Mouse (Mus musculus): Measurements from ENCODE around the gene Olfr807. TPM values are rescaled to one million over a fixed set of nuclear protein-coding genes. Genes with fewer than 3 reads are reported as not detected.

Olfr807 gene
- polyA plus RNA-seq (2016; fragmentation: Nextera tagmentation; extraction: Ambion mirVana): not detected in 2 replicates

- 91% methylated on average over 1 of the region's 1 CpGs for WGBS
- Histone ChIP-seq H3K9me3 (replicated peaks) (no peaks in the 10 kb centered on the region), H3K4me2 (replicated peaks) (no peak within 1 kb of the TSS), H3K4me1 (no peaks in the 10 kb centered on the region), H3K9ac (no peak within 1 kb of the TSS), H3K4me3 (no peak within 1 kb of the TSS), H3K27me3 (no peaks in the 10 kb centered on the region), H3K36me3 (no peaks in the 10 kb centered on the region), H3K27ac (no peak within 1 kb of the TSS)
- no peak for ATAC-seq (ENCODE audit: low FRiP score)
Measured at GRCm38 (mm10) chr10:129757693-129758092, at the start of gene Olfr807. Gene Olfr807 (minus strand): TSS chr10:129757793.

GRCm38 (mm10) chr10:129804296-129804695 lies 46.7 kb upstream of the Olfr807 start, which contains the start of gene Olfr811:
Gene Olfr811 (minus strand): TSS chr10:129804396.
- Histone ChIP-seq H3K4me1 (no peaks in the 10 kb centered on the region), H3K27me3 (no peaks in the 10 kb centered on the region), H3K9ac (no peak within 1 kb of the TSS), H3K27ac (no peak within 1 kb of the TSS), H3K4me2 (replicated peaks) (no peak within 1 kb of the TSS), H3K4me3 (no peak within 1 kb of the TSS), H3K9me3 (replicated peaks) (no peaks in the 10 kb centered on the region), H3K36me3 (no peaks in the 10 kb centered on the region)
- WGBS: 86% methylated on average over 4 of the region's 4 CpGs
- no peak for ATAC-seq (ENCODE audit: low FRiP score)

DNA sequence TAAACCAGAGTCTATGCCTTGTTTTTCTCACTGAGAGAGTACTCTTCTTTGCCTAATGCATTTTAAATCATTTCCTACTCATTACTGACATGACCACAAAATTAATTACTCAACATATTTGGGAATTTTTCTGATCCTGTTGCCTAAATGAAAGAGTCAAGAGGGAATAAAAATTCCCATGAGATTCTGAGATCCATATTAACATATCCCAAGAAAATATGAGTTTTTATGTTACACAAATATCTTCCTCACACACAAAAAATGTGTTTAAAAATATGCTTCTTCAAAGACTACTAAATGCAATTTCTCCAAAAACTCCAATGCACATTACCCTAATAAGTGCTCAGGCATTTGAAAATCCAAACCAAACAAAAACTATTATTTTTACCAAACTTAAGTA lies 37.2 kb upstream of the Olfr807 start, which contains the start of gene Olfr810:
Gene Olfr810 (minus strand): TSS at position 101 of the 400 bp plus-strand sequence.
- Histone ChIP-seq H3K4me1 (no peaks in the 10 kb centered on the region), H3K4me2 (replicated peaks) (no peak within 1 kb of the TSS), H3K9me3 (replicated peaks) (no peaks in the 10 kb centered on the region), H3K9ac (no peak within 1 kb of the TSS), H3K27me3 (no peaks in the 10 kb centered on the region), H3K27ac (no peak within 1 kb of the TSS), H3K4me3 (no peak within 1 kb of the TSS), H3K36me3 (no peaks in the 10 kb centered on the region)
- no peak for ATAC-seq (ENCODE audit: low FRiP score)

DNA sequence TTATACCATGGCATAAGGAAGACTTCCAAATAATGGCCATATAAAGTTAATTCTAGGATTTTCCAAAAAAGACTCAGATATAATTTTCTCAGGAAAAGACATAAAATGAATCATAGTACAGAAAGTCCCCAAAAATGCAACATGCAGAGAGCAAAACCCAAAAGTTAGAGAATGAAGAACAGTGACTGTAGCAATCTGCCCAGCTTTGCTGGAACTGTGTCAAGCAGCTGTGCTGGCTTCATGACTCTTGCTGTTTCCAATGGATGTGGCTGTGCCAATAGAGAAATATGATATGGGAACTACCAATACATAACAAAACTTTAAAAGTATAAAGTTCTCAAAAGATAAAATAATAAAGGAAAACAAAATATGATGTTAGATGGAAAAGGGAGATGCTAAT lies 20.5 kb upstream of the Olfr807 start:
- Histone ChIP-seq H3K9ac (no peak overlapping the region), H3K27me3 (no peaks in the 10 kb centered on the region), H3K4me2 (replicated peaks) (no peak overlapping the region), H3K36me3 (no peaks in the 10 kb centered on the region), H3K9me3 (replicated peaks) (no peaks in the 10 kb centered on the region), H3K27ac (no peak overlapping the region), H3K4me3 (no peak overlapping the region), H3K4me1 (no peaks in the 10 kb centered on the region)
- no peak for ATAC-seq (ENCODE audit: low FRiP score)

GRCm38 (mm10) chr10:129774338-129774737 lies 16.7 kb upstream of the Olfr807 start, which contains the start of gene Olfr809:
Gene Olfr809 (plus strand): TSS chr10:129774638.
- Histone ChIP-seq H3K9ac (no peak within 1 kb of the TSS), H3K4me3 (no peak within 1 kb of the TSS)
- no peak for ATAC-seq (ENCODE audit: low FRiP score)

DNA sequence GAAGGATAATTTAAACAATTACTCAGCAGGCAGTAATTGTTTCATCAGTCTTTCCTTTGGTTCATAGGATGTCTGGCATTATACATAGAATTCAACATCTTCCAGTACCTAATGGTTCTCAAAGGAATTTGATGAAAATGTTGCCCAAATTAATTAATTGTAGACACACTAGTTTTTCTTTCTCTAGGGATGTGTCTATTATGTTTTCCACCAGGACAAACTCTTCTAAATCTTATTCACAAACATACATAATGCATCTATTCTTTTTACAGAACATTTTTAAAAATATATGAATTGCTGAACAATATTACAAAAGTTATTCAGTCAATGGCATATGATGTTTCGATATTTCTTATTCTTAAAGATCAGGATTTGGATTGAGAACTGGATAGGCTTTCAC lies 7.6 kb upstream of the Olfr807 start, which contains the start of gene Olfr808:
Gene Olfr808 (plus strand): TSS at position 301 of the 400 bp plus-strand sequence.
- 92% methylated on average over 1 of the region's 1 CpGs for WGBS
- Histone ChIP-seq H3K27me3 (no peaks in the 10 kb centered on the region), H3K4me3 (no peak within 1 kb of the TSS), H3K4me2 (replicated peaks) (no peak within 1 kb of the TSS), H3K4me1 (no peaks in the 10 kb centered on the region), H3K9ac (no peak within 1 kb of the TSS), H3K36me3 (no peaks in the 10 kb centered on the region), H3K27ac (no peak within 1 kb of the TSS), H3K9me3 (replicated peaks) (no peaks in the 10 kb centered on the region)
- ATAC-seq (ENCODE audit: low FRiP score): no peak

More at GRCm38 (mm10) chr10:129774338-129774737, 16.7 kb upstream of the Olfr807 start, which contains the start of gene Olfr809:
- H3K36me3 ChIP-seq: no peaks in the 10 kb centered on the region
- no peak within 1 kb of the TSS for H3K27ac ChIP-seq
- no peaks in the 10 kb centered on the region for H3K4me1 ChIP-seq
- no peak within 1 kb of the TSS for H3K4me2 ChIP-seq (replicated peaks)
- H3K9me3 ChIP-seq (replicated peaks): no peaks in the 10 kb centered on the region
- H3K27me3 ChIP-seq: no peaks in the 10 kb centered on the region

DNA sequence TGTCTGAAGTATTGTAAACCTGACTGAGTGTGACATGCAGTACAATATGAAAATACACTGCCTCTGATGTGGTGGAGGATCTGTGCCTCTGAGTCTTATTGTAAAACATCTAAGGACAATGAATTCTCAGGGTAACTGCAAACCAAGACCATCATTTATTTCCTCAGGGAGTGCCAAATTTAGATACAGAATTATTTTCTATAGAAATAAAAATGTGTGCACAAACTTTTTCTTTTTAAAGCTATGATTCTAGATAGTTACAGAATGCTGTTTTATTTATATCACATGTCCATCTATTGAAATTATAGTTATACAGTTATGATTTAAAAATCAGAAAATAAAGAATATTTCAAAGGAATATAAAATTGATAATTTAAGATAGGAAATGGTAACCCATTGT lies 15.8 kb downstream of the Olfr807 start, which contains the start of gene Olfr806:
Gene Olfr806 (minus strand): TSS at position 101 of the 400 bp plus-strand sequence.
- Histone ChIP-seq H3K4me3 (no peak within 1 kb of the TSS), H3K4me2 (replicated peaks) (no peak within 1 kb of the TSS), H3K27ac (no peak within 1 kb of the TSS), H3K27me3 (no peaks in the 10 kb centered on the region), H3K9ac (no peak within 1 kb of the TSS), H3K4me1 (no peaks in the 10 kb centered on the region), H3K36me3 (no peaks in the 10 kb centered on the region), H3K9me3 (replicated peaks) (no peaks in the 10 kb centered on the region)
- ATAC-seq (ENCODE audit: low FRiP score): no peak

DNA sequence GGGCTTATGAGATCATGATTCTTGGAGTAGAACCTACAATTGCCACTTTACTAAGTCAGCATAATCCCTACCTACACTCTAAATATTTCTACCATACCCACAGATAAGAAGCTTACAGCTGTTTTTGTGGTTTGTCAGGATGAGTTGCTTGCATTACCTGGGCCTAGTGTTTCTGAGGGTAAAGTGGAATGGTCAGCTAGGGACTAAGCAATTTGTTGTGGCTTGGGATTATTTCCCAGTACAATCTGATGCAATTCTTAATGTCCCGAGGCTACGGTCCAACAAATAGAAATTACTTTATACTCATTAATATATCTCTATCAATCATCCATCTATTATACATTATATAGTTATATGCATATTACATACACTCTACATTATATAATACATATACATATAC lies 28.3 kb downstream of the Olfr807 start, which contains the start of gene Olfr805:
Gene Olfr805 (minus strand): TSS at position 101 of the 400 bp plus-strand sequence.
- Histone ChIP-seq H3K4me3 (no peak within 1 kb of the TSS), H3K4me1 (no peaks in the 10 kb centered on the region), H3K27me3 (no peaks in the 10 kb centered on the region), H3K9me3 (replicated peaks) (no peaks in the 10 kb centered on the region), H3K9ac (no peak within 1 kb of the TSS), H3K36me3 (no peaks in the 10 kb centered on the region), H3K27ac (no peak within 1 kb of the TSS), H3K4me2 (replicated peaks) (no peak within 1 kb of the TSS)
- WGBS: 95% methylated on average over 2 of the region's 2 CpGs
- ATAC-seq (ENCODE audit: low FRiP score): no peak

Small RNAs within 50 kb of the gene (microRNA-seq; reads per million reads assigned to microRNA genes)
- gene Gm24485: not detected

Other genes with a start within 250 kb of the Olfr807 start
- not detected in 2 replicates for gene Olfr791, start 236.0 kb downstream of the Olfr807 start, polyA plus RNA-seq (2016; fragmentation: Nextera tagmentation; extraction: Ambion mirVana)
- not detected in 2 replicates for gene Olfr792, start 218.6 kb downstream of the Olfr807 start, polyA plus RNA-seq (2016; fragmentation: Nextera tagmentation; extraction: Ambion mirVana)
- gene Olfr794, start 190.1 kb downstream of the Olfr807 start, polyA plus RNA-seq (2016; fragmentation: Nextera tagmentation; extraction: Ambion mirVana): not detected in 2 replicates
- gene Olfr796, start 145.2 kb downstream of the Olfr807 start, polyA plus RNA-seq (2016; fragmentation: Nextera tagmentation; extraction: Ambion mirVana): not detected in 2 replicates
- not detected in 2 replicates for gene Olfr798, start 129.9 kb downstream of the Olfr807 start, polyA plus RNA-seq (2016; fragmentation: Nextera tagmentation; extraction: Ambion mirVana)
- not detected in 2 replicates for gene Olfr799, start 120.3 kb downstream of the Olfr807 start, polyA plus RNA-seq (2016; fragmentation: Nextera tagmentation; extraction: Ambion mirVana)
- not detected in 2 replicates for gene Olfr800, start 100.1 kb downstream of the Olfr807 start, polyA plus RNA-seq (2016; fragmentation: Nextera tagmentation; extraction: Ambion mirVana)
- not detected in 2 replicates for gene Olfr801, start 83.9 kb downstream of the Olfr807 start, polyA plus RNA-seq (2016; fragmentation: Nextera tagmentation; extraction: Ambion mirVana)
- gene Olfr802, start 69.6 kb downstream of the Olfr807 start, polyA plus RNA-seq (2016; fragmentation: Nextera tagmentation; extraction: Ambion mirVana): 0.04 TPM in 1 of 2 replicates, not detected in the other
- not detected in 2 replicates for gene Olfr803, start 63.5 kb downstream of the Olfr807 start, polyA plus RNA-seq (2016; fragmentation: Nextera tagmentation; extraction: Ambion mirVana)
- not detected in 2 replicates for gene Olfr804, start 54.6 kb downstream of the Olfr807 start, polyA plus RNA-seq (2016; fragmentation: Nextera tagmentation; extraction: Ambion mirVana)
- not detected in 2 replicates for gene Olfr805, start 28.4 kb downstream of the Olfr807 start, polyA plus RNA-seq (2016; fragmentation: Nextera tagmentation; extraction: Ambion mirVana)
- gene Olfr806, start 15.9 kb downstream of the Olfr807 start, polyA plus RNA-seq (2016; fragmentation: Nextera tagmentation; extraction: Ambion mirVana): not detected in 2 replicates
- not detected in 2 replicates for gene Olfr808, start 7.7 kb upstream of the Olfr807 start, polyA plus RNA-seq (2016; fragmentation: Nextera tagmentation; extraction: Ambion mirVana)
- gene Olfr809, start 16.8 kb upstream of the Olfr807 start, polyA plus RNA-seq (2016; fragmentation: Nextera tagmentation; extraction: Ambion mirVana): not detected in 2 replicates
- not detected in 2 replicates for gene Olfr810, start 37.1 kb upstream of the Olfr807 start, polyA plus RNA-seq (2016; fragmentation: Nextera tagmentation; extraction: Ambion mirVana)
- not detected in 2 replicates for gene Olfr811, start 46.6 kb upstream of the Olfr807 start, polyA plus RNA-seq (2016; fragmentation: Nextera tagmentation; extraction: Ambion mirVana)
- not detected in 2 replicates for gene Olfr812, start 88.3 kb upstream of the Olfr807 start, polyA plus RNA-seq (2016; fragmentation: Nextera tagmentation; extraction: Ambion mirVana)
- not detected in 2 replicates for gene Olfr813, start 97.6 kb upstream of the Olfr807 start, polyA plus RNA-seq (2016; fragmentation: Nextera tagmentation; extraction: Ambion mirVana)
- not detected in 2 replicates for gene Olfr814, start 122.1 kb upstream of the Olfr807 start, polyA plus RNA-seq (2016; fragmentation: Nextera tagmentation; extraction: Ambion mirVana)
- not detected in 2 replicates for gene Olfr815, start 148.1 kb upstream of the Olfr807 start, polyA plus RNA-seq (2016; fragmentation: Nextera tagmentation; extraction: Ambion mirVana)
- not detected in 2 replicates for gene Olfr816, start 157.8 kb upstream of the Olfr807 start, polyA plus RNA-seq (2016; fragmentation: Nextera tagmentation; extraction: Ambion mirVana)
- not detected in 2 replicates for gene Olfr818, start 191.3 kb upstream of the Olfr807 start, polyA plus RNA-seq (2016; fragmentation: Nextera tagmentation; extraction: Ambion mirVana)
- not detected in 2 replicates for gene Olfr819, start 209.5 kb upstream of the Olfr807 start, polyA plus RNA-seq (2016; fragmentation: Nextera tagmentation; extraction: Ambion mirVana)
- gene Olfr247, start 218.3 kb upstream of the Olfr807 start, polyA plus RNA-seq (2016; fragmentation: Nextera tagmentation; extraction: Ambion mirVana): not detected in 2 replicates
- gene Gm10310, start 227.3 kb upstream of the Olfr807 start, polyA plus RNA-seq (2016; fragmentation: Nextera tagmentation; extraction: Ambion mirVana): not detected in 2 replicates